Mouse (Mus musculus) cerebral cortex, adult 2 months (tissue): Measurements from ENCODE around the gene Serpini2.

Experiments
- WGBS: fragments of 180-500 bp; shearing (Covaris S2); methylation state at CpG from one replicate; pipeline ENCODE4 v1.1.7; 2018; 5-methylcytosine and 5-hydroxymethylcytosine counted together

The Serpini2 gene

GRCm38 (mm10) chr3:75269978-75270377, at the start of gene Serpini2:
Serpini2 (minus strand) TSS chr3:75270078.
- WGBS, result 83% methylated on average over 2 of the region's 2 CpGs

GRCm38 (mm10) chr3:75308861-75309260, 39.0 kb upstream of the Serpini2 start:
- 87% methylated on average over 4 of the region's 4 CpGs for WGBS

- WGBS, result 85% methylated on average over 3 of the region's 3 CpGs
Measured at GRCm38 (mm10) chr3:75308228-75308627, 38.4 kb upstream of the Serpini2 start.

GRCm38 (mm10) chr3:75305584-75305983, 35.7 kb upstream of the Serpini2 start:
- WGBS, result 96% methylated on average over 3 of the region's 3 CpGs

GRCm38 (mm10) chr3:75304621-75305020, 34.7 kb upstream of the Serpini2 start:
- WGBS, result 94% methylated on average over 5 of the region's 5 CpGs

- 99% methylated on average over 2 of the region's 2 CpGs for WGBS
Measured at GRCm38 (mm10) chr3:75301072-75301471, 31.2 kb upstream of the Serpini2 start.

- WGBS, result 96% methylated on average over 1 of the region's 1 CpGs
Measured at GRCm38 (mm10) chr3:75299464-75299863, 29.6 kb upstream of the Serpini2 start.

- WGBS, result 10% methylated on average over 3 of the region's 3 CpGs
Measured at GRCm38 (mm10) chr3:75297758-75298111, 27.9 kb upstream of the Serpini2 start.

- WGBS, result 22% methylated on average over 2 of the region's 2 CpGs
Measured at GRCm38 (mm10) chr3:75297026-75297757, 27.3 kb upstream of the Serpini2 start.

GRCm38 (mm10) chr3:75293243-75293642, 23.4 kb upstream of the Serpini2 start:
- WGBS, result 84% methylated on average over 2 of the region's 2 CpGs

GRCm38 (mm10) chr3:75277455-75277854, 7.6 kb upstream of the Serpini2 start:
- WGBS, result 85% methylated on average over 4 of the region's 4 CpGs

- WGBS, result 93% methylated on average over 3 of the region's 3 CpGs
Measured at GRCm38 (mm10) chr3:75276522-75276921, 6.6 kb upstream of the Serpini2 start.

GRCm38 (mm10) chr3:75219694-75220093, 50.2 kb downstream of the Serpini2 start:
- 75% methylated on average over 3 of the region's 3 CpGs for WGBS

- WGBS, result 4% methylated on average over 1 of the region's 1 CpGs
Measured at GRCm38 (mm10) chr3:75219211-75219610, 50.7 kb downstream of the Serpini2 start.

GRCm38 (mm10) chr3:75202808-75203503, 66.9 kb downstream of the Serpini2 start:
- WGBS, result 34% methylated on average over 12 of the region's 12 CpGs
